Mouse (Mus musculus) myocyte (in vitro differentiated cells): Measurements from ENCODE around the gene Gm21964. TPM values are rescaled to one million over a fixed set of nuclear protein-coding genes. Genes with fewer than 3 reads are reported as not detected.

Experiments used
- H3K27me3 ChIP-seq: one replicate; pipeline ENCODE4 v1.6.1; 2011; ENCODE audit not compliant: control insufficient read depth, insufficient read depth, insufficient read length
- H3K36me3 ChIP-seq: one replicate; pipeline ENCODE4 v1.6.1; 2011; ENCODE audit not compliant: control insufficient read depth, insufficient read depth
- H3K4me2 ChIP-seq: one replicate; pipeline ENCODE4 v1.6.1; 2011; ENCODE audit warnings: low read depth, control low read depth
- H3K4me3 ChIP-seq: one replicate; pipeline ENCODE4 v1.5.1; 2011; ENCODE audit warnings: mild to moderate bottlenecking, control low read depth, moderate library complexity
- H3K79me2 ChIP-seq: one replicate; pipeline ENCODE4 v1.6.1; 2011; ENCODE audit not compliant: control insufficient read depth, insufficient read depth
- H3ac ChIP-seq: one replicate; pipeline ENCODE4 v1.6.1; 2011; ENCODE audit not compliant: control insufficient read depth, insufficient read length
- CEBPB ChIP-seq: IDR thresholded peaks from 2 replicates; pipeline ENCODE4 v1.6.1; 2011; ENCODE audit warnings: mild to moderate bottlenecking, moderate library complexity; ENCODE audit not compliant: poor library complexity, insufficient read depth, severe bottlenecking
- E2F4 ChIP-seq: IDR thresholded peaks from one replicate; pipeline ENCODE4 v1.6.1; 2011; ENCODE audit warnings: mild to moderate bottlenecking, control low read depth, moderate library complexity; ENCODE audit not compliant: insufficient read depth
- MAX ChIP-seq: IDR thresholded peaks from one replicate; pipeline ENCODE4 v1.6.1; 2011; ENCODE audit warnings: low read depth, mild to moderate bottlenecking, control low read depth
- MYOD1 ChIP-seq, 3 experiments: IDR thresholded peaks; one replicate each; pipeline ENCODE4 v1.6.1; 2011; ENCODE audit warnings: control low read depth in 2 of 3, low read depth in 2 of 3, mild to moderate bottlenecking in 2 of 3, moderate library complexity in 1 of 3; ENCODE audit not compliant: insufficient read length in 2 of 3, control insufficient read depth in 1 of 3
- MYOG ChIP-seq, 3 experiments: IDR thresholded peaks; one replicate each; pipeline ENCODE4 v1.6.1; 2011; ENCODE audit warnings: control low read depth in 2 of 3, low read depth in 2 of 3, mild to moderate bottlenecking in 2 of 3; ENCODE audit not compliant: insufficient read length in 2 of 3, control insufficient read depth in 1 of 3, insufficient read depth in 1 of 3
- POLR2A ChIP-seq: IDR thresholded peaks from one replicate; pipeline ENCODE4 v1.6.1; 2011; ENCODE audit warnings: low read depth, mild to moderate bottlenecking, control low read depth, moderate library complexity; ENCODE audit not compliant: insufficient read length
- POLR2AphosphoS2 ChIP-seq: IDR thresholded peaks from one replicate; pipeline ENCODE4 v1.6.1; 2011; ENCODE audit warnings: low read depth, control low read depth; ENCODE audit not compliant: insufficient read length
- REST ChIP-seq: IDR thresholded peaks from one replicate; pipeline ENCODE4 v1.6.1; 2011; ENCODE audit warnings: mild to moderate bottlenecking, control low read depth, moderate library complexity; ENCODE audit not compliant: insufficient read depth, insufficient read length
- SRF ChIP-seq: IDR thresholded peaks from one replicate; pipeline ENCODE4 v1.6.1; 2011; ENCODE audit warnings: low read depth; ENCODE audit not compliant: control insufficient read depth, insufficient read length
- TCF12 ChIP-seq: IDR thresholded peaks from one replicate; pipeline ENCODE4 v1.6.1; 2011; ENCODE audit warnings: mild to moderate bottlenecking, control low read depth; ENCODE audit not compliant: poor library complexity, insufficient read depth, severe bottlenecking
- TCF3 ChIP-seq: IDR thresholded peaks from one replicate; pipeline ENCODE4 v1.6.1; 2011; ENCODE audit warnings: low read depth, control low read depth; ENCODE audit not compliant: insufficient read length
- USF1 ChIP-seq: IDR thresholded peaks from one replicate; pipeline ENCODE4 v1.6.1; 2011; ENCODE audit warnings: low read depth, mild to moderate bottlenecking, control low read depth, moderate library complexity
- polyA plus RNA-seq: library from polyadenylated mRNA; unstranded; fragments of >200 nt; fragmentation: generic; extraction: Trizol; gene quantifications from one replicate; pipeline ENCODE4 v1.2.1, GENCODE M21; 2012; ENCODE audit warnings: missing spikeins

Gm21964 gene
- polyA plus RNA-seq, 1 experiment, result not detected

DNA sequence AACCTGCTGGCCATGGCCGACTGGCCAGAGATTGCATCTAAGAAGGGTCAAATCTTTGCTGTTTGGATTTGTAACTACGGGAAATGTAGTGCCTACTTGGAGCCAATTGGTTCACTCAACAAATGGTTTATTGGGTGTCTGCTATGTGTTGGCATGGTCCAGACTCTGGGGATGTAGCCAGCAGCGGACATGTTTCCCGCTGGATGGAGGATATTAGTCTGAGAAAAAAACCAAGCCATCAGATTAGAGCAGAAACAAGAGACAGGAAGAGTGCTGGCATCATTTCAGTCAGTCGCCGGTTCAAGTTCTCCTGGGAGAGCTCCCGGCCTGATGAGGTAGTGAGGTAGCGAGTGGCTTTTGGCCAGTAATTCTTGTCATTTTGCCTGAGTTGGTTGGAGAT lies 33.2 kb downstream of the Gm21964 start:
- H3ac ChIP-seq, result no peak overlapping the region
- H3K79me2 ChIP-seq, result no peaks in the 10 kb centered on the region
- H3K4me3 ChIP-seq, result no peak overlapping the region
- H3K4me2 ChIP-seq, result no peak overlapping the region
- H3K27me3 ChIP-seq, result peaks cover 7% of the 10 kb centered on the region
- H3K36me3 ChIP-seq, result no peaks in the 10 kb centered on the region
- no peak for TF ChIP-seq POLR2A
- TF ChIP-seq TCF12, result no peak
- TF ChIP-seq REST, result no peak
- no peak for TF ChIP-seq MAX
- TF ChIP-seq CEBPB, result no peak
- TF ChIP-seq SRF, result no peak
- no peak for TF ChIP-seq USF1
- no peak for TF ChIP-seq E2F4
- no peak for TF ChIP-seq TCF3

DNA sequence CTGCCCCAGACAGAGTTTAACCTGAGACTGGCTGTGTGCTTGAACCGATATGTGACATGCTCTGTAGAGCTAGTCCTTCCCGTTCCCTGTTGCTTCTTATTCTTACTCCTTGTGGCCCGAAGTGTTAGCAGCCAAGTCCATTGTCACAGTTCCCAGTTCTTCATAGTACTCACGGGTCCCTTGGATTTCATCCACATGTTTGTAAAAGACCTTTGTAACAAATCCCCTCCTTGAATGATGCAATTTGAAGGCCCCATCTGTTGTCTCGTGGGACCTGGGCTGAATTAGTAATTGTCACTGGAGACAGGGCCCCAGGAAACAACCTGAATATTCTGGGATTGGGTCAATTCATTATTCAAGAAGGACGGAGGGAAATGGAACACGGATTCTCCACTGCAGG lies 34.5 kb downstream of the Gm21964 start:
- TF ChIP-seq SRF, result no peak
- TF ChIP-seq MAX, result no peak
- TF ChIP-seq USF1, result no peak
- H3K79me2 ChIP-seq, result no peaks in the 10 kb centered on the region
- no peak overlapping the region for H3K4me2 ChIP-seq
- H3K4me3 ChIP-seq, result no peak overlapping the region
- H3ac ChIP-seq, result no peak overlapping the region
- no peaks in the 10 kb centered on the region for H3K27me3 ChIP-seq
- no peaks in the 10 kb centered on the region for H3K36me3 ChIP-seq

DNA sequence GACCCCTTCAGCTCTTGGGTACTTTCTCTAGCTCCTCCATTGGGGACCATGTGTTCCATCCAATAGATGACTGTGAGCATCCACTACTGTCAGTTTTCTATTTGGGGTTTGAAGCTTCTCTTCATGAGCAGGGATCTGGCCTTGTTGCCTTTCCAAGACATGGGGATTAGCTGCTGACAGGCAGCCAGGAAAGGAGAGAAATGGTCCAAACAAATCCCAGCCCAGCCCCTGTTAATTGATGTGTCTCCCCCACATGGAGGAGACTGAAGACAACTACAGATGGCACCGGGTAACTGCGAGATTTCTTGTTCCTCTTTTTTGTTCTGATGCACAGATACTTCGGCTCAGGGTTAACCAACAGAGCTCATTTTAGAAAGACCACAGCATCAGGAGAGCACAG lies 39.1 kb downstream of the Gm21964 start:
- no peak for TF ChIP-seq MYOD1 (IDR thresholded peaks at IDR 0.05; ENCODE audit: control insufficient read depth in 1 of 3, insufficient read length in 2 of 3, low read depth in 2 of 3)
- no peak for TF ChIP-seq TCF12
- Histone ChIP-seq H3K36me3 (no peaks in the 10 kb centered on the region), H3K79me2 (no peaks in the 10 kb centered on the region), H3K4me2 (no peak overlapping the region), H3ac (no peak overlapping the region), H3K4me3 (no peak overlapping the region), H3K27me3 (peaks cover 3% of the 10 kb centered on the region)

DNA sequence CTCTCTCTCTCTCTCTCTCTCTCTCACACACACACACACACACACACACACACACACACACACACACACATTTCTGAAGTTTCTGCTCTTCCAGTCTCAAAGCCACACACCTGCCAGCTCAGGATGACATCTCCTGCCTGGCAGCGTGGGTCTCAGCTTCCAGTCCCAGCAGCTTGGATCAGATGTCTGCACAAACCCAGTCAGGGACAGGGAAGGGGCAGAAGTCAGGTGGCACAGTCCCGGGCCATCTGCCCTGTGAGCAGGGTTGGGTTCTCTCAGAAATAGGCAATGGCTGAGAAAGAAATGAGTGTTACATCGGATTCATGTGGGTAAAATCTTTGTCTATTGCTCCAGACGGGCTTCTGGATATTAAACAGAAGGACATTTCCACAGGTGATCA lies 39.8 kb downstream of the Gm21964 start:
- Histone ChIP-seq H3K27me3 (peaks cover 3% of the 10 kb centered on the region), H3ac (no peak overlapping the region), H3K4me3 (no peak overlapping the region), H3K36me3 (no peaks in the 10 kb centered on the region), H3K4me2 (no peak overlapping the region), H3K79me2 (no peaks in the 10 kb centered on the region)
- TF ChIP-seq TCF3 (no peak), CEBPB (no peak), MYOG (IDR thresholded peaks at IDR 0.05; ENCODE audit: control insufficient read depth in 1 of 3, insufficient read depth in 1 of 3, insufficient read length in 2 of 3, low read depth in 2 of 3) (no peak), SRF (no peak), POLR2A (no peak), MAX (no peak), POLR2AphosphoS2 (no peak), TCF12 (no peak), USF1 (no peak), MYOD1 (IDR thresholded peaks at IDR 0.05; ENCODE audit: control insufficient read depth in 1 of 3, insufficient read length in 2 of 3, low read depth in 2 of 3) (no peak), E2F4 (no peak), REST (no peak)

DNA sequence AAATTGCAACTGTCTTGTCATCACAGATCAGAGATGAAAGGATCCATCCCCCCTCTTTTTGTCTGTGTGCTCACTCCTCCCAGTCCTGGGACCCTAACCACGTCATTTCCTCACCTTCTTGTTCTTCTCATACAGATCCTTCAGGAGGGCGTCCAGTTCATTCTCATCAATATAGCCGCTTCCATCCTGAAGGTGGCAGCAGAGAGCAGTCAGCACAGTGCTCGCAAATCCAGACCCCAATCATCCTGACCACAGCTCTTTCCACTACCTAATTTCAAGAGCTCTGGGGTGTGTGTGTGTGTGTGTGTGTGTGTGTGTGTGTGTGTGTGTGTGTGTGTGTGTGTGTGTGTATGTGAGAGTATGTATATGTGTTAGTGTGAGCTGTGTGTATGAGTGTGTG lies 44.5 kb downstream of the Gm21964 start:
- Histone ChIP-seq H3K4me2 (no peak overlapping the region), H3K4me3 (no peak overlapping the region), H3K79me2 (no peaks in the 10 kb centered on the region), H3ac (no peak overlapping the region), H3K27me3 (peaks cover 7% of the 10 kb centered on the region), H3K36me3 (no peaks in the 10 kb centered on the region)
- no peak for TF ChIP-seq USF1
- no peak for TF ChIP-seq TCF3
- no peak for TF ChIP-seq MYOD1 (IDR thresholded peaks at IDR 0.05; ENCODE audit: control insufficient read depth in 1 of 3, insufficient read length in 2 of 3, low read depth in 2 of 3)
- no peak for TF ChIP-seq REST
- no peak for TF ChIP-seq POLR2A
- no peak for TF ChIP-seq MAX
- TF ChIP-seq POLR2AphosphoS2, result no peak
- TF ChIP-seq TCF12, result no peak
- TF ChIP-seq SRF, result no peak
- TF ChIP-seq MYOG (IDR thresholded peaks at IDR 0.05; ENCODE audit: control insufficient read depth in 1 of 3, insufficient read depth in 1 of 3, insufficient read length in 2 of 3, low read depth in 2 of 3), result no peak
- no peak for TF ChIP-seq E2F4
- no peak for TF ChIP-seq CEBPB
